Mouse (Mus musculus) testis, adult 10 weeks (tissue): ENCODE data around the gene Zmynd10. TPM values are rescaled to one million over a fixed set of nuclear protein-coding genes. Genes with fewer than 3 reads are reported as not detected.

ENCODE experiments used
- polyA plus RNA-seq: library from polyadenylated mRNA; stranded (reverse); fragments of 350-450 nt; fragmentation: Illumina TruSeq; extraction: RNeasy Lipid Tissue Mini Kit (QIAGEN cat#74804); gene quantifications from one replicate; pipeline ENCODE4 v1.2.3, GENCODE M21; 2014; ENCODE audit warnings: low read depth, low replicate concordance

The Zmynd10 gene
- 17.7 TPM for polyA plus RNA-seq

DNA sequence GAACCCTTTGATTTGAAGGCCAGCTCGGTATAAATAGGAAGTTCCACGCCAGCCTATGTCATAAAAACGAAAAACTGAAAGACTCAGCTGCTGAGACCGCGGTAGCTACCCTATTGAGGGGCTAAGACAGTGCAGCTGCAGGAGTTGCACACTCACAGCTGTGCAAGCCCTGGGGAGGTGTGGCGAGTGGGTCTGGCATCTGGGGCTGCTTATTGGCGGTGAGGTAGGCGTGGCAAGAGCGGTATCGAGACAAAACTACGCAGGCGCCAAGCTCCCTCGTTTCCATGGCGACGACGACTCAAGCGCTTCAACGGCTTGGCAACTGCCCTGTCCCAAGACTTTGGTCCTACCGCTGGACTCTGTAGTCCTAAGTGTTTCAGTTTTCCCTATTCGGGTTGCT is at the start of gene Zmynd10:
Zmynd10 (plus strand) TSS at position 273 of the 400 bp plus-strand sequence.

DNA sequence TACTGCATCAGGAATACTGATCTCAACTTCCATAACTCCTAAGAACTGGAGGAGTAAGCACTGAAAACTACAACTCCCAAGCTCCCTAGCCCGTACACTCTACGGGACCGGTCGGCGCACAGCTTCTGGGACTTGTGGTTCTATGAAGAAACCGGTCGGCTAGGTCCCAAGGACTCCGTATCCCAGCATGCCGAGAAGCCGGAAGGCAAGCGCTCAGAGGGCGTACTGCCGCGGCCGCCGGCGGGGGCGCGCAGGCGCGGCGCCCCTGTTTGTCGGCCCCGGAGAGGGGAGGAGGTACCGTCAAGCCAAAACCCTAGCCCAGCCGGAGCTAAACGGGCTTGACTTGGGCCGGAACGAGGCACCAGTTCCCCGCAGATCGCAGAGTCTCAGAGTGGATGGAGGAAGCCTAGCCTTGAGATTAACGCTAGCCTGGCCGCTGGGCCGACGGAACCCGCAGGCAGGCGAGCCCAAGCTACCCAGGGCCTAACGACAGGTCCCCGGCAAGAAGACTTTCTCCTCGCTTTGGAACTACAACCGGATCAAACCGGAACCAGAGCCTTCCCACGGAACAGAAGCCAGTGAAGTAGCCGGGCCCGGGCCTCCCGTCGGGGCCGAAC is 13.2 kb upstream of the Zmynd10 start, which contains the start of gene Tmem115:
Tmem115 (plus strand) TSS at position 155 of the 617 bp plus-strand sequence.

DNA sequence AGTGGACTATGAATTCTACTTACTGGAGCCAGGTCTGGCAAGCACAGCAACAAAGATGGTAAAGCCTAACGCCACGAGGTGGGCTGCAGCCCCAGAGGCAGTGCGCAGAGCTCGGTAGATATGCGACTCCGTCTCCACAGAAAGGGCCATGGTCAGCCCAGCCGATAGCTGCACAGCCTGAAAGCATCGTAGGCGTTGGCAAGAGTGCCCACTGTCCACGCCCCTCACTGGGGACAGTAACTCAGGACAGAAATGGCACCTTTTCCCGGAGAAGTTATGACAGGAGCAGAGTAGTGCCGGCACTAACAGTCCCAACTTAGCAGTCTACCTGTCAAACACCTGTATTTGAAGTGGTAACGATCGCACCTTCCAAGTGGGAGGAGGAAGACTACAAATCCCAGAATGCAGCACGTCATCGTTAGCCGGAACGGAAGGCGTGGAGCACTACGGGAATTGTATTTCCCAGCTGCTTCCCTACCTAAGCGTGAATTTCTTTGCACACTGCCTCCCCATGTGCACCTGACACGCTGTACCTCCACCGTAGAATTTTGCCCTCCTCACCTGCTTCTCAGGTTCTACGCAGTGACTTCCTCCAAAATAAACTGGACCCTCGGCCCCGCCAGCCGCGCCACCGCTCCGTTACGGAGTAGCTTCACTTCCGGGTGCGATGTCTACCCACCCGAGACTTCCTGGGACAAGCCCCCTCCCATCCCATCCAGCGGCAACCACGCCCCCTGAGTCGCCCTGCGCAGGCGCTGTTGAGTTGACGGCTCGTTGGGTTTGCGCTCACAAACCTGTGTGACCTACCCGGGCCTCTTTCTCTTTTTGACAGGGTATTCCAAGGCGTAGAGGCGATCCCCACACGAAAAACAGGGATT is 5.4 kb upstream of the Zmynd10 start, which contains the start of the genes Cyb561d2 and Nprl2:
Cyb561d2 (minus strand) TSS at position 720 of the 878 bp plus-strand sequence.
Nprl2 (plus strand) TSS at position 753 of the 878 bp plus-strand sequence.

DNA sequence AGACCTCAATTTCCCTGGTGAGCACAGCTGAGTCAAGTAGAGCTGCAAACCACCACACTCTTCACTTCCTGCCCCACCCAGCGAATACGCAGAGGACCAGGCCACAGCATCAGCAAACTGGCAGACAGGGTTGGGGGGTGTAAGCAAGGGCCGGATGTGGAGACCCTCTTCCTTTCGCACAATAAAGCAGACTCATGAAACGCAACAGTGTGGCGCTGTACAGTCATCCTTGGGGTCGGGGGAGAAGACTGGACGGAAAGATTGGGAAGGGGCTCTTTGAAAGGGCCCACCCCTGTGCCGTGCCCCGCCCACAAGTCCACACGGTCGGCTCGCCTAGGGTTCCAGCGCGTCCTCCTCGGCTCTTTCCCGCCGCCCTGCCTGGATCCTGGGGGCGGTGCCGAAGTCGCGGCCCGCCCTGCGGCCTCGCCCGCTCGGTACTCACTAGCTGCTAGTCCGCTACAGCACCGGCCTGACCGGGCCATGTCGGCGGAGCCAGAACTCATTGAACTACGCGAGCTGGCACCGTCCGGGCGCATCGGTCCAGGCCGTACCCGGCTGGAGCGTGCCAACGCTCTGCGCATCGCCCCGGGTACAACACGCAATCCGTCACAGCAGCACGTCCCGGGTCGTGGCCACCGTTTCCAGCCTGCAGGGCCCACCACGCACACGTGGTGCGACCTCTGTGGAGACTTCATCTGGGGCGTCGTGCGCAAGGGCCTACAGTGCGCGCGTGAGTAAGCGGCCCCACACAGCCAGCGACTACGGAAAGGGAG is 4.2 kb downstream of the Zmynd10 start, which contains the start of gene Rassf1:
Rassf1 (plus strand) TSS at position 439 of the 773 bp plus-strand sequence.

DNA sequence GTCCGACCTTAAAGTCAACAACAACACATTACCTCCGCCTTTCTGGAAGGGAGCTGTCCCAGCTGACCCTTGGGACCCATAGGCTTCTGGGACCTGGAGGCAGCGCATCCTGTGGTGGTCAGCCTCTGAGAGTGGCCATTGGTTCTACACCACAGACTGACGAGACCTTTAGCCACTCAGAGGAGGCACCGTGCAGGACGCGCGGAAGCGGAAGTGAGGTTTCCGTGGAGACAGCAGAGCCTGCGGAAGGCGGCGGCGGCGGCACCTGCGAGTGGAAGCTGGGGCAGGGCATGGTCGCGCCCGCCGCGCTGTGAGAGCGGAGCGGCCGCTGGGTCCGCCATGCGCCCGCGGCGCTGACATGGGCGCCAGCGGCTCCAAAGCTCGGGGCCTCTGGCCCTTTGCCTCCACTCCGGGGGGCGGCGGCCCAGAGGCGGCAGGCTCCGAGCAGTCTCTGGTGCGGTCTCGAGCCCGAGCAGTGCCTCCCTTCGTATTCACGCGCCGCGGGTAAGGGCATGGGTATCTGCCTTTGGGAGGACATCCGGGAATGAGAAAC is 16.0 kb downstream of the Zmynd10 start, which contains the start of gene Tusc2:
Tusc2 (plus strand) TSS at position 227 of the 553 bp plus-strand sequence.

DNA sequence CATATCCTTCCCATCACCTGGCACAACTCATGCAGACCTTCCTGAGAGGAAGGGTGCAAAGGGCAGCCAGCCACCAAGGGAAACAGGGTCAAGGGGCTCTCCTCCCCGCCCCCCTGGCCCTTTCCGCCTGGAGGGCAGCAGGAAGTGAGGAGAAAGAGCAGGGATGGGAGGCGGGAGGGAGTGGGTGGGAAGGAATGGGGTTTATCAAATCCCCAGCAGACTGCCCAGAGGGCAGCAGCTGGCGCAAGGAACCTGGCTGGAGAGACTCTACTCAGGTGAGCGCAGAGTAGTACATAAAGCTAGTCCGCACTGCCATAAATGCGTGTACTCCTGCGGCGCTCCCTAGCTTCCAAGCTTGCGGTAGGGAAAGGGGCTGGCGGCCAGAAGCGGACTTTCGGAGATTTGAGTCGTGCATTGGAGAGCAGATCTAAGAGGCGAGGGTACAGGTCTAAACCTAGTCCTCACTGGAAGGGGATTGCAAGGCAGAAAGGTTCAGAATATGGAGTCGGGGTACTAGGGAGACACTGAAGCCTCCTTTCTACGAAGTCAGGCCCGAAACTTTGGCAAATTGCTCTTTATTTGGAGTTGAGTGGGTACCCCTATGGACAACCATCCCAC is 20.7 kb downstream of the Zmynd10 start, which contains the start of gene Hyal2:
Hyal2 (plus strand) TSS at position 244 of the 618 bp plus-strand sequence.

DNA sequence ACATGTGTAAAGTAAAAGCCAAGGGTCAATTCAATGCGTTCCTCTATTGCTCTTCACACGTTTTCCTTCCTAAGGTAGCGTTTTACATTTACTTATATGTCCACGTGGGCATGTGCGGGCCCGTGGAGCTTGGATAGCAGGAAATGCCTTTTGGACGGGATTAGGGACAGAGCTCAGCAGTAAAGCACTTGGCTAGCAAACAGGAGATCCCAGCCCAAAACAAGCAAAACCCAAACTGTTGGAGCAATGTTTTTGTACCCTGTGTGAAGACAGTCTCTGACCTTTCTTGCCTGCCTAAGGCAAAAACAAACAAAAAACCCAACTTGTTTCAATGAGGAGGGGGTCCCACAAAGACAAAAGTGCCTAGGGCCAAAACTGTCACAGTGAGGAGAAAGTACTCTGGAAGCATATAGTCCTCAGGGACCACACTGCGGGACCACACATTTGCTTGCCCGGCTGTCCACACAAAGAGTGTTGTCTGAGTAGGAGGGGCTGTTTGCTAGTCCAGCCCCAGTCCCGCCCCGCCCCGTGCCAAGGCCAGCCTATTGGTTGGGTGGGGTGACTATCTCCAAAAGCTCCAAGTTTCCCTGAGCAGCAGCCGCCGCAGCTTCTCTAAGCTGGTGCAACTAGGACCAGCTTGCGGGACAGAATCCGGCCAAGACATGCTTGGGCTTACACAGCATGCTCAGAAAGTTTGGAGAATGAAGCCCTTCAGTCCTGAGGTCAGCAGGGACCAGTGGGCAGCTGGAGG is 29.4 kb downstream of the Zmynd10 start, which contains the start of gene Hyal1:
Hyal1 (plus strand) TSS at position 571 of the 751 bp plus-strand sequence.

DNA sequence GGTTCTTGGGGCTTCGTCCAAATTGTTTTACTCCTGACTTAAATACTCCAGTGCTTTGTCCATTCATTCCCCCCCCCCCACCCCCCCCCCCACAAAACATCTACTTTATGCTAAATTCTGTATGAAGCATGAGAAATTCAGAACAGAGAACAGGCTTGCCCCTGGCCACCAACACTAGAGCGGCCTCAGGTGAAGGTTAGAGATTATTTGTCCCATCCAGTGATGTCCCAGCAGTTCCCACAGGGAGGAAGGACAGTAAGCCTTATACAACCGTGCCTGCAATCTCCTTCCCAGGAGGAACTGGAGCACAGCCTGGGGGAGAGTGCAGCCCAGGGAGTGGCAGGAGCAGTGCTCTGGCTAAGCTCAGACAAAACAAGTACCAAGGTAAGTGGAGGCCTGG is 31.5 kb downstream of the Zmynd10 start, which contains the start of gene Naa80:
Naa80 (plus strand) TSS at position 301 of the 400 bp plus-strand sequence.

DNA sequence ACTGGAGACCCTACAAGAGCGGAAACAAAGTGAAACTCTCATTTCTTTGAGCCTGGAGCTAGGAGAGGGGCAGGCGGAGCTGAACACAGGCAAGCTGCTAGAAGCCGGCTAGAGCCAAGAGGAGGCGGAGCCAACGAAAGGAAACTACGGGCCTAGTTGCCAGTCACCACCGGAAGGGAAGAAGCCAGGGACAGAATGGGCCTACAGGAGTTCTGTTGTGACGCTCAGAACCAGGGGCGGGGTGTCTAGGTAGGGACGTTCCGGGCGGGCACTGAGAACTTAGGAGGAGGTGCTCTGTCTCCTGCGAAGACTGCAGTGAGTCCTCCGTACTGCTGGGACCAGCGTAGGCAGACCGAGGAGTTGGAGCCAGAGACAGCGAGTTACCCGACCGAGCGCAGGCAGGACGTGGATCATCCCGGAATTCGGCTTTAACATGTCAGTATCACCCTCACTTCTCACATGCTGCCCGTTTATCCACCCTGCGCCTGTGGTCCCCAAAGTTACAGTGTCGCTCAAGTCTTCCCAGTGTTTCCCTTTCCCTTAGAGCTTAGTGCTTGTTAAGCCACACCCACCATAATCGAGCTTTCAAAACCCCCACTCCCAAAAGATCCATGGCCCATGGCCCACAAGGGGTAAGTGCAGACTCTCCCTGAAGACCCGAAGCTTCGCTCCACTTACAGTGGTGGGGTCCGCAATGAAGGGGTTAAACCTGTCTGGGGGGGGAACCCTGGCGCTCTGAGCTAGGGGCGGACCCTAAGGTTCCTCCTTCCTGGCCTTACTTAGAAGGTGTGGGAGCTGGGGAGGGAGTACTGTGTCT is 33.6 kb downstream of the Zmynd10 start, which contains the start of gene Hyal3:
Hyal3 (plus strand) TSS at position 318 of the 817 bp plus-strand sequence.

DNA sequence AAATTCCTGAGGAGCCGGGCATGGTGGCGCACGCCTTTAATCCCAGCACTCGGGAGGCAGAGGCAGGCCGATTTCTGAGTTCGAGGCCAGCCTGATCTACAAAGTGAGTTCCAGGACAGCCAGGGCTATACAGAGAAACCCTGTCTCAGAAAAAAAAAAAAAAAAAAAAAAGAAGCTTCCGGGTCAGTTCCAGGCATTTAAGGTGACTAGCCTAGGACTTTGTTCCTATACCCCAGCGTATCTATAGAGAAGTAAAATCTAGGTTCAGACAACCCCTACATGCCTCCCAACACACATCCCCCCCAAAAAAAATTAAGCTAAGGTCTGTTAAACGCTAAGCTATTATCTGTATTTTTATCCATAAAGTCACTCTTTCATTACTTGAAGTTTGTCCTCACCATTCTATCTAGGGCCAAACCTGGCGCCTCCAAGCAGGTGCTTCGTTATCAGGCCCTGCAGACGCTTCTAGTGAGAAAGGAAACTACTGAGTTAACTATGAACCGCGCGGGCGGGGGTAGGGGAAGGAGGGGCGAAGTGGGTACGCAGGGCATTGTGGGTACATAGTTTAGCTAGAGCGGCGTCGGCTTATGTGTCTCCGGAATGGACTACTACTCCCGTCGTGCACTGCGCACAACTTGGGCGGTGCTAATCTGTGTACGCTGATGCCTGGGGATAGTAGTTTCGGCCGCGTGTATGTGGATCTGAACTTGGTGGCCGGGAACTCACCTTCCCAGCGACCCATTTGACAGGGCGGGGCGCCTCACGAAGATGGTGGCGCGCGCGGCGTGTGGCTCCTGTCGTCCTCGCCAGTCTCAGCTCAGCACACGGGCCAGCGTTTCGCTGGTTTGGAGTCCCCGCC is 40.1 kb downstream of the Zmynd10 start, which contains the start of gene Ifrd2:
Ifrd2 (plus strand) TSS at position 669 of the 859 bp plus-strand sequence.

Other genes starting within 250 kb of the Zmynd10 start
- gene Hemk1, start 208.9 kb upstream of the Zmynd10 start, polyA plus RNA-seq = 5.6 TPM
- gene 6430571L13Rik, start 206.7 kb upstream of the Zmynd10 start, polyA plus RNA-seq = 0.15 TPM
- 0.48 TPM for gene Cacna2d2, start 147.7 kb upstream of the Zmynd10 start, polyA plus RNA-seq
- 0.27 TPM for gene Tmem115, start 13.4 kb upstream of the Zmynd10 start, polyA plus RNA-seq
- gene Cyb561d2, start 5.1 kb upstream of the Zmynd10 start, polyA plus RNA-seq = 1.2 TPM
- gene Nprl2, start 5.1 kb upstream of the Zmynd10 start, polyA plus RNA-seq = 2.4 TPM
- gene Rassf1, start 4.3 kb downstream of the Zmynd10 start, polyA plus RNA-seq = 34.0 TPM
- 6.6 TPM for gene Tusc2, start 16.0 kb downstream of the Zmynd10 start, polyA plus RNA-seq
- gene Hyal2, start 20.6 kb downstream of the Zmynd10 start, polyA plus RNA-seq = 0.08 TPM
- 1.2 TPM for gene Hyal1, start 29.6 kb downstream of the Zmynd10 start, polyA plus RNA-seq
- 1.5 TPM for gene Naa80, start 31.6 kb downstream of the Zmynd10 start, polyA plus RNA-seq
- 0.32 TPM for gene Hyal3, start 33.5 kb downstream of the Zmynd10 start, polyA plus RNA-seq
- gene Ifrd2, start 40.3 kb downstream of the Zmynd10 start, polyA plus RNA-seq = 6.6 TPM
- 0.15 TPM for gene Sema3b, start 61.9 kb downstream of the Zmynd10 start, polyA plus RNA-seq
- 13.9 TPM for gene Gnai2, start 88.1 kb downstream of the Zmynd10 start, polyA plus RNA-seq
- gene Slc38a3, start 122.2 kb downstream of the Zmynd10 start, polyA plus RNA-seq = not detected
- gene Gnat1, start 132.4 kb downstream of the Zmynd10 start, polyA plus RNA-seq = not detected
- 0.32 TPM for gene Sema3f, start 163.2 kb downstream of the Zmynd10 start, polyA plus RNA-seq
- 163 TPM for gene Rbm5, start 223.7 kb downstream of the Zmynd10 start, polyA plus RNA-seq